Mouse (Mus musculus): ENCODE results near the gene Pex11a. TPM values are rescaled to one million over a fixed set of nuclear protein-coding genes. Genes with fewer than 3 reads are reported as not detected.
A peak's percentile ranks its signal among the peaks of the same experiment; 100 is the strongest.

The Pex11a gene
- polyA plus RNA-seq, 1 experiment from 2014 or later: 5.8 TPM

GRCm38 (mm10) chr7:79705210-79705609 lies 37.7 kb downstream of the Pex11a start:
- H3K4me3 ChIP-seq: no peak overlapping the region
- H3K9ac ChIP-seq: no peak overlapping the region
- peaks cover 81% of the 10 kb centered on the region for H3K36me3 ChIP-seq
- H3K4me2 ChIP-seq: no peak overlapping the region
- WGBS: 62% methylated on average over 5 of the region's 5 CpGs
- no peak overlapping the region for H3K27ac ChIP-seq (replicated peaks)
- peaks cover 6% of the 10 kb centered on the region for H3K4me1 ChIP-seq
- no peak for ATAC-seq (ENCODE audit: extremely low read depth, insufficient number of reproducible peaks, low FRiP score, low TSS enrichment)
- peaks cover 20% of the 10 kb centered on the region for H3K27me3 ChIP-seq (replicated peaks)
- no peaks in the 10 kb centered on the region for H3K9me3 ChIP-seq

DNA sequence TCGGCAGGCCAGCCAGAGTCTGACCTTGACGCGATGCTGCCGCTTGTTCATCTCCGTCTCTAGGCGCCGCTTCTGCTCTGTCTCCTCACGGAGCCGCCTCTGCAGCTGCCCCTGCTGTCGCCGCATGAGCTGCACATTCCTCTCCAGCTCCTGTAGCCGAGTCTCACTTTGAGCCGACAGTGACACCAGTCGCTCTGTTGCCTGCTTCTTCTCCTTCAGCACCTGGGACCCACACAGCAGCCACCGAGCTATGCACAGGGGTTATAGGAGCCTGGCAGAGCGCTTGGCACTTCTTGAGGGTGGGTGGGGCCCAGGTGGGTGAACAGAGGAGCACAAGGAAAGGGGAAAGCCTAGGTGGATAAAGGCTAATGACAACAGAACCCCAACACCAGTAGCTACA lies 40.2 kb downstream of the Pex11a start:
- Histone ChIP-seq H3K36me3 (peaks cover 94% of the 10 kb centered on the region), H3K27ac (replicated peaks) (no peak overlapping the region), H3K4me1 (peaks cover 5% of the 10 kb centered on the region; the same call in 1 of the 2 replicates), H3K9ac (peak overlapping the region; percentile 47; the same call in 1 of the 2 replicates), H3K27me3 (replicated peaks) (no peaks in the 10 kb centered on the region; the same call in 1 of the 2 replicates), H3K9me3 (no peaks in the 10 kb centered on the region), H3K4me2 (peak overlapping the region; percentile 31), H3K4me3 (no peak overlapping the region)
- WGBS: 44% methylated on average over 16 of the region's 16 CpGs
- ATAC-seq (ENCODE audit: extremely low read depth, insufficient number of reproducible peaks, low FRiP score, low TSS enrichment): no peak

DNA sequence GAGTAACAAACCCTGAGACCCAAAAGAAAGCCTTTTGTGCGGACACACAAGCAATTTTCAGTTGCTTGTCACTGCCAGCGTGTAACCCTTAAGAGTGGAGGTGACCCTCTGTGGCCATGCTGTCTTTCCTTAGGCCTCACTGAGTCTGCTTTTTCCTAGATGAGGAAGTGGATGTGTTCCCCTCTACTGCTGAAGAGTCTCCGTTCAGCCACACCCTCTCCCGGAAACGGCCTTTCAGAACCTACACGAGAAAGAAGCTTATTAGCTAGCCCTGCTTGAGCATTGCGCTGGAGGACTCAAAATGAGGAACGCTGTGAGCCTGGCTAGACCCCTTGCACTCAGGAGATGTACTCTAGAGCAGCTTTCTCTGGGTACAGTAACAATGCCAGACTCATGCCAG lies 46.4 kb downstream of the Pex11a start:
- H3K27me3 ChIP-seq (replicated peaks): no peaks in the 10 kb centered on the region
- 86% methylated on average over 8 of the region's 8 CpGs for WGBS
- no peak overlapping the region for H3K9ac ChIP-seq
- ATAC-seq (ENCODE audit: extremely low read depth, insufficient number of reproducible peaks, low FRiP score, low TSS enrichment): no peak
- no peak overlapping the region for H3K4me2 ChIP-seq
- no peak overlapping the region for H3K4me3 ChIP-seq
- no peak overlapping the region for H3K27ac ChIP-seq (replicated peaks)
- no peaks in the 10 kb centered on the region for H3K4me1 ChIP-seq
- no peaks in the 10 kb centered on the region for H3K9me3 ChIP-seq
- peaks cover 98% of the 10 kb centered on the region for H3K36me3 ChIP-seq

Other genes starting within 250 kb of the Pex11a start
- gene Rhcg, start 125.5 kb downstream of the Pex11a start, polyA plus RNA-seq (2015; fragmentation: Nextera tagmentation; extraction: Ambion mirVana): 0.25 TPM in 1 of 2 replicates, not detected in the other
- 5.2 and 5.9 TPM in 2 replicates for gene Ticrr, start 82.9 kb downstream of the Pex11a start, polyA plus RNA-seq (2015; fragmentation: Nextera tagmentation; extraction: Ambion mirVana)
- 1.7 and 2.4 TPM in 2 replicates for gene Kif7, start 27.4 kb downstream of the Pex11a start, polyA plus RNA-seq (2015; fragmentation: Nextera tagmentation; extraction: Ambion mirVana)
- gene Plin1, start 10.2 kb downstream of the Pex11a start, polyA plus RNA-seq (2015; fragmentation: Nextera tagmentation; extraction: Ambion mirVana): not detected in 2 replicates
- gene Wdr93, start within 50 bp of the Pex11a start, polyA plus RNA-seq (2015; fragmentation: Nextera tagmentation; extraction: Ambion mirVana): 1.4 and 1.5 TPM in 2 replicates
- gene Mesp1, start 50.7 kb upstream of the Pex11a start, polyA plus RNA-seq (2015; fragmentation: Nextera tagmentation; extraction: Ambion mirVana): 0.15 TPM in 1 of 2 replicates, not detected in the other
- gene Mesp2, start 67.6 kb upstream of the Pex11a start, polyA plus RNA-seq (2015; fragmentation: Nextera tagmentation; extraction: Ambion mirVana): 0.21 and 0.41 TPM in 2 replicates
- gene Anpep, start 117.9 kb upstream of the Pex11a start, polyA plus RNA-seq (2015; fragmentation: Nextera tagmentation; extraction: Ambion mirVana): 7.3 and 7.9 TPM in 2 replicates
- 28.3 and 31.1 TPM in 2 replicates for gene Ap3s2, start 177.5 kb upstream of the Pex11a start, polyA plus RNA-seq (2015; fragmentation: Nextera tagmentation; extraction: Ambion mirVana)
- 27.8 and 28.5 TPM in 2 replicates for gene Arpin, start 192.2 kb upstream of the Pex11a start, polyA plus RNA-seq (2015; fragmentation: Nextera tagmentation; extraction: Ambion mirVana)